In genomic region chr3:149488147-149488546, GRCm38 (mm10) we compare ENCODE assay signal across 28 mouse cellular contexts.
DNase-seq lines count a peak whose midpoint lies in the region; ATAC-seq lines count a peak whose summit lies in the region.
"Had no signal": no experiment of that assay in that cellular context is flagged by ENCODE, and none has a peak within 500 bp of the region (broad histone marks: within the 10 kb centered on the region; RNA-seq: fewer than 3 reads in every experiment).

No protein-coding gene starts in this region.

- H3K9me3 ChIP-seq in heart, embryonic 16.5 days (replicated peaks; ENCODE audit: control insufficient read depth, low read length): no peaks in the 10 kb centered on the region
- no peaks in the 10 kb centered on the region for H3K9me3 ChIP-seq in heart, embryonic 11.5 days (replicated peaks; ENCODE audit: control insufficient read depth, low read length)
- H3K9me3 ChIP-seq in embryonic facial prominence, embryonic 10.5 days: no peaks in the 10 kb centered on the region
- H3K9me3 ChIP-seq in embryonic facial prominence, embryonic 13.5 days: no peaks in the 10 kb centered on the region
- H3K9me3 ChIP-seq in limb, embryonic 11.5 days (ENCODE audit: control insufficient read depth, low read length): no peaks in the 10 kb centered on the region
- H3K9me3 ChIP-seq in forebrain, embryonic 16.5 days (ENCODE audit: control insufficient read depth, low read length): no peaks in the 10 kb centered on the region
- H3K9me3 ChIP-seq: heart, embryonic 15.5 days; hindbrain, embryonic 13.5 days; kidney, embryonic 15.5 days; liver, embryonic 12.5 days; midbrain, embryonic 13.5 days had no signal

- no peak overlapping the region for H3K9ac ChIP-seq in heart, embryonic 16.5 days (ENCODE audit: low read length)
- H3K9ac ChIP-seq in heart, embryonic 11.5 days (ENCODE audit: low read depth, low read length): no peak overlapping the region
- no peak overlapping the region for H3K9ac ChIP-seq in embryonic facial prominence, embryonic 13.5 days
- H3K9ac ChIP-seq in limb, embryonic 11.5 days (ENCODE audit: low read length): no peak overlapping the region
- no peak overlapping the region for H3K9ac ChIP-seq in forebrain, embryonic 16.5 days (replicated peaks; ENCODE audit: low read depth, low read length)
- H3K9ac ChIP-seq: forebrain, postnatal 0 days; heart, embryonic 15.5 days; hindbrain, embryonic 13.5 days; kidney, embryonic 15.5 days; liver, embryonic 12.5 days; liver, postnatal 0 days; midbrain, embryonic 13.5 days had no signal

- no peaks in the 10 kb centered on the region for H3K27me3 ChIP-seq in heart, embryonic 16.5 days (ENCODE audit: control insufficient read depth, insufficient read depth, low read length)
- H3K27me3 ChIP-seq in heart, embryonic 11.5 days (ENCODE audit: control insufficient read depth, insufficient read depth, low read length): no peaks in the 10 kb centered on the region
- no peaks in the 10 kb centered on the region for H3K27me3 ChIP-seq in embryonic facial prominence, embryonic 10.5 days (replicated peaks; ENCODE audit: low read depth, poor library complexity, severe bottlenecking)
- H3K27me3 ChIP-seq in embryonic facial prominence, embryonic 13.5 days: no peaks in the 10 kb centered on the region
- no peaks in the 10 kb centered on the region for H3K27me3 ChIP-seq in limb, embryonic 11.5 days (ENCODE audit: control insufficient read depth, insufficient read depth, low read length)
- H3K27me3 ChIP-seq in forebrain, embryonic 16.5 days (replicated peaks; ENCODE audit: control insufficient read depth, insufficient read depth, low read length): no peaks in the 10 kb centered on the region
- H3K27me3 ChIP-seq: heart, embryonic 15.5 days; hindbrain, embryonic 13.5 days; kidney, embryonic 15.5 days; liver, embryonic 12.5 days; midbrain, embryonic 13.5 days; Patski had no signal

- H3K4me2 ChIP-seq in heart, embryonic 16.5 days (ENCODE audit: low read depth, low read length): no peak overlapping the region
- no peak overlapping the region for H3K4me2 ChIP-seq in heart, embryonic 11.5 days
- H3K4me2 ChIP-seq in embryonic facial prominence, embryonic 13.5 days: no peak overlapping the region
- H3K4me2 ChIP-seq in limb, embryonic 11.5 days (ENCODE audit: low read depth, severe bottlenecking): no peak overlapping the region
- no peak overlapping the region for H3K4me2 ChIP-seq in forebrain, embryonic 16.5 days (ENCODE audit: low read length)
- H3K4me2 ChIP-seq: heart, embryonic 15.5 days; hindbrain, embryonic 13.5 days; kidney, embryonic 15.5 days; liver, embryonic 12.5 days; midbrain, embryonic 13.5 days had no signal

- H3K27ac ChIP-seq in heart, embryonic 16.5 days (ENCODE audit: low read length): no peak overlapping the region
- no peak overlapping the region for H3K27ac ChIP-seq in heart, embryonic 11.5 days (ENCODE audit: low read depth, low read length)
- no peak overlapping the region for H3K27ac ChIP-seq in embryonic facial prominence, embryonic 10.5 days (replicated peaks)
- no peak overlapping the region for H3K27ac ChIP-seq in embryonic facial prominence, embryonic 13.5 days
- no peak overlapping the region for H3K27ac ChIP-seq in limb, embryonic 11.5 days (replicated peaks; ENCODE audit: low read depth, low read length)
- no peak overlapping the region for H3K27ac ChIP-seq in forebrain, embryonic 16.5 days (ENCODE audit: low read length)
- H3K27ac ChIP-seq: heart, embryonic 15.5 days; hindbrain, embryonic 13.5 days; kidney, embryonic 15.5 days; layer of hippocampus, adult 2 months; liver, embryonic 12.5 days; midbrain, embryonic 13.5 days had no signal

- H3K4me3 ChIP-seq in heart, embryonic 16.5 days (ENCODE audit: low read length): no peak overlapping the region
- H3K4me3 ChIP-seq in heart, embryonic 11.5 days (ENCODE audit: low read depth, low read length): no peak overlapping the region
- no peak overlapping the region for H3K4me3 ChIP-seq in embryonic facial prominence, embryonic 10.5 days
- H3K4me3 ChIP-seq in embryonic facial prominence, embryonic 13.5 days: no peak overlapping the region
- H3K4me3 ChIP-seq in limb, embryonic 11.5 days (ENCODE audit: low read depth, low read length): no peak overlapping the region
- no peak overlapping the region for H3K4me3 ChIP-seq in forebrain, embryonic 16.5 days (replicated peaks; ENCODE audit: low read length)
- H3K4me3 ChIP-seq: heart, embryonic 15.5 days; hindbrain, embryonic 13.5 days; kidney, embryonic 15.5 days; layer of hippocampus, adult 2 months; liver, embryonic 12.5 days; midbrain, embryonic 13.5 days had no signal

- WGBS in heart, embryonic 16.5 days: 63% methylated on average over 4 of the region's 4 CpGs
- 81% methylated on average over 4 of the region's 4 CpGs for WGBS in heart, embryonic 11.5 days (ENCODE audit: insufficient replicate concordance)
- 56% methylated on average over 4 of the region's 4 CpGs for WGBS in embryonic facial prominence, embryonic 10.5 days
- WGBS in embryonic facial prominence, embryonic 13.5 days: 27% methylated on average over 4 of the region's 4 CpGs
- 27% methylated on average over 4 of the region's 4 CpGs for WGBS in limb, embryonic 11.5 days
- WGBS in forebrain, embryonic 16.5 days: 89% methylated on average over 4 of the region's 4 CpGs

- peak; percentile 37; the same call in 1 of the 2 replicates for ATAC-seq in heart, embryonic 16.5 days (replicated peaks; ENCODE audit: extremely low read depth, insufficient read depth, low FRiP score)
- no peak for ATAC-seq in heart, embryonic 11.5 days (replicated peaks; ENCODE audit: insufficient number of reproducible peaks, low FRiP score, low TSS enrichment)
- ATAC-seq in embryonic facial prominence, embryonic 13.5 days (ENCODE audit: insufficient number of reproducible peaks, insufficient read depth, low FRiP score, low TSS enrichment, low read depth): peak; percentile 69; the same call in 1 of the 2 replicates
- ATAC-seq in limb, embryonic 11.5 days (ENCODE audit: insufficient number of reproducible peaks, low FRiP score, low TSS enrichment, low read depth): peak; percentile 88
- ATAC-seq in forebrain, embryonic 16.5 days: no peak
- ATAC-seq: forebrain, postnatal 0 days; liver, embryonic 12.5 days; liver, postnatal 0 days; midbrain, embryonic 13.5 days; Patski had no signal

- peak; percentile 62 for DNase-seq in embryonic facial prominence, embryonic 10.5 days (ENCODE audit: low spot score)
- DNase-seq in limb, embryonic 11.5 days (ENCODE audit: low spot score): peak; percentile 55
- DNase-seq in layer of hippocampus, postnatal 14 days (ENCODE audit: low spot score in 2 of 2): no peak
- DNase-seq in adrenal gland, postnatal 4 days (ENCODE audit: low spot score in 2 of 2): no peak
- DNase-seq: adrenal gland, postnatal 25 days; cerebellum, adult 18-20 months; cerebellum, postnatal 14 days; forebrain, postnatal 0 days; gastrocnemius, postnatal 10 days; heart, postnatal 4 days; kidney, adult 18-20 months; kidney, postnatal 25 days; left cerebral cortex, postnatal 4 days; liver, postnatal 0 days; lung, postnatal 36 days; thymus, adult 18-20 months; thymus, postnatal 25 days had no signal

- H3K4me1 ChIP-seq in heart, embryonic 16.5 days (ENCODE audit: control insufficient read depth, insufficient read depth, low read length): peaks cover 4% of the 10 kb centered on the region
- no peaks in the 10 kb centered on the region for H3K4me1 ChIP-seq in heart, embryonic 11.5 days (ENCODE audit: control insufficient read depth, insufficient read depth, low read length)
- H3K4me1 ChIP-seq in embryonic facial prominence, embryonic 10.5 days: peaks cover 27% of the 10 kb centered on the region
- peaks cover 13% of the 10 kb centered on the region; the same call in 1 of the 2 replicates for H3K4me1 ChIP-seq in embryonic facial prominence, embryonic 13.5 days
- H3K4me1 ChIP-seq in limb, embryonic 11.5 days (ENCODE audit: control insufficient read depth, insufficient read depth, low read length): peaks cover 5% of the 10 kb centered on the region; the same call in 1 of the 2 replicates
- H3K4me1 ChIP-seq in forebrain, embryonic 16.5 days (replicated peaks; ENCODE audit: control insufficient read depth, insufficient read depth, low read length): no peaks in the 10 kb centered on the region
- H3K4me1 ChIP-seq: hindbrain, embryonic 13.5 days; kidney, embryonic 15.5 days; liver, embryonic 12.5 days; midbrain, embryonic 13.5 days had no signal

- H3K36me3 ChIP-seq in heart, embryonic 16.5 days (ENCODE audit: control insufficient read depth, insufficient read depth): no peaks in the 10 kb centered on the region
- H3K36me3 ChIP-seq in heart, embryonic 11.5 days (ENCODE audit: control insufficient read depth, insufficient read depth, low read length): no peaks in the 10 kb centered on the region
- H3K36me3 ChIP-seq in embryonic facial prominence, embryonic 10.5 days (replicated peaks): no peaks in the 10 kb centered on the region
- no peaks in the 10 kb centered on the region for H3K36me3 ChIP-seq in embryonic facial prominence, embryonic 13.5 days
- no peaks in the 10 kb centered on the region for H3K36me3 ChIP-seq in limb, embryonic 11.5 days (ENCODE audit: control insufficient read depth, insufficient read depth, low read length)
- no peaks in the 10 kb centered on the region for H3K36me3 ChIP-seq in forebrain, embryonic 16.5 days (ENCODE audit: control insufficient read depth, insufficient read depth)
- H3K36me3 ChIP-seq: heart, embryonic 15.5 days; hindbrain, embryonic 13.5 days; kidney, embryonic 15.5 days; liver, embryonic 12.5 days; midbrain, embryonic 13.5 days had no signal

Comparison
In these comparisons a context has a peak if more than half of its experiments do, and no peak if none do; other contexts are left out.
1. ATAC-seq: peak in heart, embryonic 16.5 days (single experiment), embryonic facial prominence, embryonic 13.5 days (single experiment) and limb, embryonic 11.5 days (single experiment); none in heart, embryonic 11.5 days (single experiment) and forebrain, embryonic 16.5 days (single experiment).
2. DNase-seq: peak in embryonic facial prominence, embryonic 10.5 days (single experiment) and limb, embryonic 11.5 days (single experiment); none in layer of hippocampus, postnatal 14 days (0 of 2) and adrenal gland, postnatal 4 days (0 of 2).